Comparison of ENCODE assay signal across 11 mouse cellular contexts in genomic region chr3:148921966-148922587, GRCm38 (mm10).
DNase-seq lines count a peak whose midpoint lies in the region; ATAC-seq and TF ChIP-seq lines count a peak whose summit lies in the region.
"Had no signal": no experiment of that assay in that cellular context is flagged by ENCODE, and none has a peak within 500 bp of the region (broad histone marks: within the 10 kb centered on the region; RNA-seq: fewer than 3 reads in every experiment).

No protein-coding gene starts in this region.

- no peak overlapping the region for H3K9ac ChIP-seq in heart, embryonic 12.5 days
- no peak overlapping the region for H3K9ac ChIP-seq in liver, adult 2 months (ENCODE audit: low read depth, low read length)
- H3K9ac ChIP-seq in forebrain, postnatal 0 days = no peak overlapping the region
- no peak overlapping the region; the same call in 1 of the 2 replicates for H3K9ac ChIP-seq in midbrain, embryonic 15.5 days
- H3K9ac ChIP-seq: liver, embryonic 13.5 days had no signal

- H3K4me1 ChIP-seq in heart, embryonic 12.5 days (replicated peaks) = peaks cover 40% of the 10 kb centered on the region
- H3K4me1 ChIP-seq in liver, adult 2 months (ENCODE audit: control insufficient read depth, insufficient read depth, low read length) = peaks cover 17% of the 10 kb centered on the region
- peaks cover 9% of the 10 kb centered on the region for H3K4me1 ChIP-seq in forebrain, postnatal 0 days (ENCODE audit: insufficient read depth)
- peaks cover 22% of the 10 kb centered on the region for H3K4me1 ChIP-seq in midbrain, embryonic 15.5 days

- no peak for TF ChIP-seq CTCF in liver, adult 2 months (IDR thresholded peaks at IDR 0.05; ENCODE audit: low read depth, low read length)
- no peak for TF ChIP-seq CTCF in forebrain, postnatal 0 days (IDR thresholded peaks at IDR 0.05; ENCODE audit: low read depth)

- TF ChIP-seq POLR2A in liver, adult 2 months (IDR thresholded peaks at IDR 0.05; ENCODE audit: extremely low read depth, insufficient read depth, low read length) = no peak

- H3K4me3 ChIP-seq in heart, embryonic 12.5 days = peak overlapping the region; percentile 40
- H3K4me3 ChIP-seq in liver, adult 2 months (ENCODE audit: insufficient read depth, low read depth, low read length) = no peak overlapping the region
- peak overlapping the region; percentile 28 for H3K4me3 ChIP-seq in forebrain, postnatal 0 days (ENCODE audit: low read depth, low read length)
- peak overlapping the region; percentile 26; the same call in 1 of the 2 replicates for H3K4me3 ChIP-seq in midbrain, embryonic 15.5 days
- H3K4me3 ChIP-seq: liver, embryonic 13.5 days had no signal

- no peaks in the 10 kb centered on the region for H3K27me3 ChIP-seq in heart, embryonic 12.5 days (replicated peaks)
- H3K27me3 ChIP-seq in liver, adult 2 months (ENCODE audit: control insufficient read depth, insufficient read depth, low read length) = no peaks in the 10 kb centered on the region
- no peaks in the 10 kb centered on the region for H3K27me3 ChIP-seq in forebrain, postnatal 0 days (ENCODE audit: insufficient read depth, low read length)
- no peaks in the 10 kb centered on the region for H3K27me3 ChIP-seq in midbrain, embryonic 15.5 days (replicated peaks)
- H3K27me3 ChIP-seq: liver, embryonic 13.5 days had no signal

- DNase-seq in heart, postnatal 10 days = no peak
- DNase-seq in liver, adult 2 months (ENCODE audit: extremely low read depth, low read depth, low spot score) = peak; percentile 27
- DNase-seq in liver = no peak
- no peak for DNase-seq in forebrain, postnatal 0 days
- no peak for DNase-seq in gastrocnemius, postnatal 14 days
- no peak for DNase-seq in left cerebral cortex, postnatal 4 days
- DNase-seq: gastrocnemius, postnatal 25 days; liver, embryonic 13.5 days; spleen, adult 18-20 months had no signal

- no peaks in the 10 kb centered on the region for H3K36me3 ChIP-seq in heart, embryonic 12.5 days
- H3K36me3 ChIP-seq in liver, adult 2 months (ENCODE audit: control insufficient read depth, insufficient read depth, low read length) = no peaks in the 10 kb centered on the region
- H3K36me3 ChIP-seq in forebrain, postnatal 0 days (ENCODE audit: insufficient read depth) = no peaks in the 10 kb centered on the region
- no peaks in the 10 kb centered on the region for H3K36me3 ChIP-seq in midbrain, embryonic 15.5 days (replicated peaks)
- H3K36me3 ChIP-seq: liver, embryonic 13.5 days had no signal

- H3K9me3 ChIP-seq in heart, embryonic 12.5 days (replicated peaks) = no peaks in the 10 kb centered on the region; the same call in 1 of the 2 replicates
- no peaks in the 10 kb centered on the region for H3K9me3 ChIP-seq in forebrain, postnatal 0 days (ENCODE audit: low read length)
- no peaks in the 10 kb centered on the region for H3K9me3 ChIP-seq in midbrain, embryonic 15.5 days
- H3K9me3 ChIP-seq: liver, embryonic 13.5 days had no signal

- no peak for ATAC-seq in heart, embryonic 12.5 days (ENCODE audit: insufficient number of reproducible peaks, low FRiP score)
- ATAC-seq in forebrain, postnatal 0 days = no peak
- ATAC-seq in midbrain, embryonic 15.5 days (replicated peaks) = no peak; the same call in 1 of the 2 replicates

- intact Hi-C loops in heart, postnatal 10 days (cut with DNase I) = no loop called here
- intact Hi-C loops in gastrocnemius, postnatal 14 days (cut with DNase I; ENCODE audit: low total_unique reads) = no loop called here
- intact Hi-C loops in left cerebral cortex, postnatal 4 days (cut with DNase I) = no loop called here

- H3K27ac ChIP-seq in heart, embryonic 12.5 days (ENCODE audit: poor library complexity, severe bottlenecking) = peak overlapping the region; percentile 64; the same call in 1 of the 2 replicates
- H3K27ac ChIP-seq in liver, adult 2 months (replicated peaks; ENCODE audit: insufficient read depth, low read depth, low read length) = no peak overlapping the region
- no peak overlapping the region for H3K27ac ChIP-seq in forebrain, postnatal 0 days (ENCODE audit: low read depth, low read length)
- no peak overlapping the region for H3K27ac ChIP-seq in midbrain, embryonic 15.5 days
- H3K27ac ChIP-seq: liver, embryonic 13.5 days had no signal

- H3K4me2 ChIP-seq in heart, embryonic 12.5 days = peak overlapping the region; percentile 60
- H3K4me2 ChIP-seq in forebrain, postnatal 0 days (ENCODE audit: low read depth) = peak overlapping the region; percentile 44
- peak overlapping the region; percentile 43 for H3K4me2 ChIP-seq in midbrain, embryonic 15.5 days
- H3K4me2 ChIP-seq: liver, embryonic 13.5 days had no signal

- WGBS in heart, embryonic 12.5 days = 83% methylated on average over 13 of the region's 13 CpGs
- 82% methylated on average over 13 of the region's 13 CpGs for WGBS in liver, adult 2 months
- 39% methylated on average over 13 of the region's 13 CpGs for WGBS in forebrain, postnatal 0 days
- WGBS in midbrain, embryonic 15.5 days = 60% methylated on average over 13 of the region's 13 CpGs

- H3K79me2 ChIP-seq in liver, adult 2 months (ENCODE audit: control insufficient read depth, insufficient read depth, low read length) = peaks cover 38% of the 10 kb centered on the region
